Mouse (Mus musculus): ENCODE measurements around the gene Nup88. TPM values are rescaled to one million over a fixed set of nuclear protein-coding genes. Genes with fewer than 3 reads are reported as not detected.
A peak's percentile ranks its signal among the peaks of the same experiment; 100 is the strongest.

Nup88 gene
- total RNA-seq (2021): 10 to 100 TPM; 60.7 to 69.2 TPM
- long read RNA-seq, transcript Nup88-202 (17 exons, 2,389 nt): major isoform, 20 of 54 reads
- long read RNA-seq, transcript Nup88-203 (17 exons, 2,453 nt): minor isoform, 12 of 54 reads
- long read RNA-seq, partial matches to known transcripts: 3 of 54 reads
- long read RNA-seq, other reads (novel, unspliced or antisense): 18 of 54 reads

DNA sequence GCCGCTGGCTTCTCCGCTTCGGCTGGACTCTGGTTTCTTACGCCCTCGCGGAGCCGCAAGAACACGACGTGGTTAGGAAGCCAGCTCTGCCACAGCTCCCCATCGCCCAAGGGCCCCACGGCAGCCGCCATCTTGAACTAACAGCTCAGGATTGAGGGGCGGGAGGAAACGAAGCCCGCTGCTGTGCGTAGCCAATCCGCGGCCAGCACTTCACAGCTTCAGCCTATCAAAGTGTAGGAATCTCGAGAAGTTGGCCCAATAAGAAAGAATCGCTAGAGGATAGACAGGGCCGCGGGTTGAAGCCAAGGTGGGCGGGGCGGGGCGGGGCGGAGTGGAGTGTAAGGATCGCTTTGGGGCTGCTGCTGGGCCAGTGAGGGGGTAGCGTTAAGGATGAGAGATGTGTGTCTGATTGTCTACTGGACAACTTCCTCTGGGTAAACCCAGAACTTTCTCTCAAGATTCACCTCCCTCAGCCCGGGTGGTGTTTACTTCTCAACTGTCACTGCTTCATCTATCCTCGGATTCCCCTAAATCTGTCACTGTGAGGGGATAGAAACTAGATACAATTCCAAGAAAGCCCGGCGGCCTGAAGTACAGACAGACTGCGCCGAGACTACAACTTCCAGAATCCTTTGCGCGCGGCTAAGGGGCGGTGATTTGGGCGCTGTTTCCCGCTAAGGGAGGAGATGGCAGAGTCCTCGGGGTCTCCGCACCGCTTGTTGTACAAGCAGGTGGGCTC is at the start of gene Nup88, which contains the start of gene Rpain:
TSS of gene Nup88 (minus strand) at position 153 of the 739 bp plus-strand sequence.
TSS of gene Rpain (plus strand) at position 393 of the 739 bp plus-strand sequence.
- DNase-seq (ENCODE audit: low spot score in 2 of 2): peak; percentile 91 to 94

GRCm38 (mm10) chr11:71018416-71019200 is 48.8 kb upstream of the Nup88 start:
- no peak for DNase-seq (ENCODE audit: low spot score in 2 of 2)

GRCm38 (mm10) chr11:71017051-71017450 is 47.3 kb upstream of the Nup88 start:
- no peak for DNase-seq (ENCODE audit: low spot score in 2 of 2)

GRCm38 (mm10) chr11:71012743-71013142 is 43.0 kb upstream of the Nup88 start:
- no peak for DNase-seq (ENCODE audit: low spot score in 2 of 2)

DNA sequence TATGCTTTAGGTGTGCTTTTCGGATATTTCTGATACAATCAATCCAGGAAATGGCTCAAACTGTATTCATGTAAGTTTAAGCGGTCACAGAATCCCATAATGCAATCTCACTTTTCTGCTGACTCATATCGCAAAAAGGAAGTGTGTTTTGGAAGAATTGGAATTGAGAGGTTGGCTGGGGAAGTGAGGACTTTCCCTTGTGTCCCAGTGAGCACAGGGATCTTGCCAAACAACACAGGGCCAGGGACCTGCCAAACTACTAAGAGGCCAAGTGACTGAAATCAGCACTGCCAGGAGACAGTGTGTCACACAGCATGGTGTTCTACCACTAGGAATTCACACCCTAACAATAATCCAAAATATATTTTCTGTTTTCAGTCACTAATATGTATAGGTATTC is 38.5 kb upstream of the Nup88 start:
- DNase-seq (ENCODE audit: low spot score in 2 of 2): no peak

- no peak for DNase-seq (ENCODE audit: low spot score in 2 of 2)
Observed at GRCm38 (mm10) chr11:71007831-71008230, 38.1 kb upstream of the Nup88 start.

DNA sequence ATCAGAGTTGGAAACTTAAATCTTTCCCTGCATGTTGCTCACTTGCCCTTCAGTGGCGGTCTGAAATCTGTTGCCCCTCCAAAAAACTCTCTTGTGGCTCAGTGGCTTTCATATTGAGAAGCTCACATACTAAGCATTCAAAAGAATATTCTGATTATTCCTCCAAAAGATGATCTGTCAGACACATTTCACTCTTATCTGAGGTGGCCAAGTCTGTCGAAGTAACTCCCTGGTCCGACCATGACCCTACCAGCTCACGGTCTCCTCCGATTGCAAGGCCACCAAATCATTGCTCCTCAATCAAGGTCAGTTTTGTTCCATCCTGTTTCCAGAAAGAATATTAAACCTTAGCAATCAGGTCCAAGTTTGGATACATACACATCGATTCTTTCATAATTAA is 37.3 kb upstream of the Nup88 start:
- no peak for DNase-seq (ENCODE audit: low spot score in 2 of 2)

DNA sequence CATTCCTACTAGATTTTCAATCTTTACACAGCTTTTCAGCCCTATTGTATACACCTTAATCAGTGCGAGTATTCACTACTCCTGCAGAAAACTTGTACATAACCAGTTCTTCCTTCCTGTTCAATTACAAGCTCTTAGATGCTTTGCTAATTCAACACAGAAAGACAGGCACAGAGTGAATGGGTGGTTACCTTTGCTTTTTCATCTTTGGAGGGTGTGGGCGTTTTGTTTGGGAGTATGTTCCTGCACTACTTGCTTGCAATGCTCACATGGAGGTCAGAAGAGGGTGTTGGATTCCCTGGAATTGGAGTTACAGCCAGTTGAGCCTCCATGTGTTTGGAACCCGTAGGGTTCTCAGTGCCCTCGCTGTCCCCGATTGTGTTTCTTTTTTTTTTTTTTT is 35.3 kb upstream of the Nup88 start:
- DNase-seq (ENCODE audit: low spot score in 2 of 2): no peak

DNA sequence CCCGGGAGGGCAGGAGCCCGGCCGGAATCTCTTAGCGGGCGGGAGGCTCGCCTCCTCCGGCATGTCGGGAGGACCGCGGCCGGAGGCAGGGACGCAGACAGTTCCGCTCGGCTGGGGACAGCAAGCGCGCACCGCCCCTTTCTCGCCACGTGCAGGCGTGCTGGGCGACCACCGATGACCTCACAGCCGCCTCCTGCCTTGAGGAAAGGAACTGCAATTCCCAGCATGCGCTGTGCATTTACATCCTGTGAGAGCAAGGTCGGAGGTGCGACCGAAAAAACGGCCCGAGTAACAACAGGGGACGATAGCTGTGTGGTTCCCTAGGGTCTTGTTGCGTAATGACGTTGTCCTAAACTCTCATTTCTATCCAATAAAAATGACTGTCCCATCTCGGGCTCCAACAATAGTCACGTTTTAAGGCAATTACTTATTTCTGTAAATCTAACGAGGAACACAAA is 34.6 kb upstream of the Nup88 start, which contains the start of gene Dhx33:
TSS of gene Dhx33 (minus strand) at position 122 of the 458 bp plus-strand sequence.
- DNase-seq (ENCODE audit: low spot score in 2 of 2): peak; percentile 96 to 97

DNA sequence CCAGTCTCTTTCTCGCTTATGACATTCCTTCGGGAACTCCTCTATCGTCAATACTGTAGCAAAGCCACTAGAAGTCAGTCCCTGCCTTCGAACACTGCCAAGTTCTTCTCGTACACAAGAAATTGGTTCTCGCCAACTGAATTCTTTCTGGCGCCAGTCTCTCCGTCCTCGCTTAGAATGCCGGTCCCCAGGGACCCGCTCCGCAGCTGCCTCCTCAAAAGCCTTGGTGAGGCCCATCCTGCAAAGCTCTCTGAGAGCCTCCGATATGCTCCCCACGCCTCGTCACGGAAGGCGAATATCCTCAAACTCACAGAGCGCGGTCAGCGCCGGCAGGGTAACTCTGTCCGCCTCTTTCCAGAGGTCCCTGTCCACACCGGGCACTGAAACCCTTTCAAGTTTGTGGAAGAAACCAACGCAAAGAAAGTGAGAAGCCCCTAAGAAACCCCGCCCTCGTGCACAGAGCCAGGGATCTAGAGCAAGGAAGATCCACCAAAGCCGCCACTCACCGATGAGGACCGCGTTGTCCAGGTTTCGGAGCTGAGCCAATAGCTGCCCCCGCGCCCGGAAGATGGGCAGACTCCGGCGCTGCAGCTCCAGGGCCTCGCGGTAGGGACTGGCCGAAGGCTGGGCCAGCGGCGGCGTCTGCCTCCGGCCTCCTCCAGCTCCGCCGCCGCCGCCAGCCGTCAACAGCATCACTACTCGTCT is 34.0 kb upstream of the Nup88 start:
- peak in 1 of 2 experiments; percentile 13 for DNase-seq (ENCODE audit: low spot score in 2 of 2)

- DNase-seq (ENCODE audit: low spot score in 2 of 2): no peak
Observed at GRCm38 (mm10) chr11:71001167-71001566, 31.4 kb upstream of the Nup88 start.

- peak; percentile 97 to 98 for DNase-seq (ENCODE audit: low spot score in 2 of 2)
Observed at GRCm38 (mm10) chr11:70982557-70983228, 12.9 kb upstream of the Nup88 start, which contains the start of gene C1qbp. Gene C1qbp, minus strand, starts transcription at chr11:70983026.

DNA sequence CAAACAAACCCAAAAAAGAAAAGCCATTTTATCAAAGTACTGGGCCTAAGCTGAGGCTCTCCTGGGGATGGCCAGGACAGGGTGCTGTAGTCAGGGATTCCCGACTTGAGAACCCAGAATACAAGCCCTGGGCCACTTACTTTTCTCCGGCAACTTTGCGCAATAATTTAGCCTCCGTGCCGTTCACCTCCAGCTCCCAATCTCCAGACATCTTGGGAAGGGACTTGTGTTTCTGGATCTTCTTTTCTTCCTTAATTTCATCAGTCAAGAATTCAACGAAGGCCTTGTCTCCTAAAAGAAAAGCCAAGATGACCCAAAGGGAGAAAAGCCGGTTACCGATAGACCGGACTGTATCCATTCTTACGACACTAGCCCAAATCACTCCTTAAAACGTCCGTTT is 12.3 kb upstream of the Nup88 start:
- no peak for DNase-seq (ENCODE audit: low spot score in 2 of 2)

DNA sequence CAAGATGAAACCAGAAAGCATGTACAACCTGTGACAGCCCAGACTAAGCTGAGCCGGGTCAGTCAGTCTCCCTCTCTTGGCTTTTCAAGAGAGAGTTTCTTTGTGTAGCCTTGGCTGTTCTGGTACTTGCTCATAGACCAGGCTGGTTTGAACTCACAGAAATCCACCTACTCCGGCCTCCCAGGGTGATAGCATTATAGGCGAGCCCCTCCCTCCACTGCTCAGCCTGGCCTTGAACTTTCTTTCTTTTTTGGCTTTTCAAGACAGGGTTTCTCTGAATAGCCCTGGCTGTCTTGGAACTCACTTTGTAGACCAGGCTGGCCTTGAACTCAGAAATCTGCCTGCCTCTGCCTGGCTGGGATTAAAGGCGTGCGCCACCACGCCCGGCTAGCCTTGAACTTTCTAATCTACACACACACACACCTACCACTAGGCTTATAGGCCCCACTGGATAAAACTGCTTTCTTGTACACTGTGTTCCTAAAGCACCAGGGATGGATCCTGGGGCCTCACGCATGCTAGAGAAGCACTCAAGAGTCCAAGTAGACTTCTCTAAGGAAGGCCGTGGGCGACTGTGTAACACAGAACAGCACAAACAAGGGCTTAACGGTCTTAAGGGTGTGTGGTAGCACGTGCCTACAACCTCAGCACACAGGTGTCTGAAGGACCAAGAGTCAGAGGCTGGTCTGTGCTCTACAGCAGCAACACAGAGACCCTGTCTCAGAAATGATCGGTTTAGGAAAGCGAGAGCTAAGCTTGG is 11.2 kb upstream of the Nup88 start:
- no peak for DNase-seq (ENCODE audit: low spot score in 2 of 2)

GRCm38 (mm10) chr11:70980232-70980631 is 10.5 kb upstream of the Nup88 start:
- no peak for DNase-seq (ENCODE audit: low spot score in 2 of 2)

DNA sequence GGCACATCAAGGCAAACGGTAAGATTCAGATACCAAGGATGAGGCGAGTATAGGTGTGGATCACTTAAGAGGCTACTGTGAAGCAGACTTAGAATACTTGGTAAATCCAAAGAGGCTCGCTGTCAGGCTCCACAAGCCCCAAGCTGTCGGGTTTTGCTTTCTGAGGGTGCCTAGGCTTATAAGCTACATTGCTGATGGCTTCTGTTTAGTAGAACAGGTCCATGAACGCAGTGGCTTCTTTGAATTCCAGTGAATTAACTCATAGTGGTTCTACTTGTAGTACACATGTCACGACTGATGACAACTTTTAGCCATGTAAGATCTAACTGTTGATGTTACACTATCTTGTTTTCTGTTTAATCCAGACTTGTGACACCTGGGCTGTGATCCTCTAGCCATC is 7.5 kb upstream of the Nup88 start:
- no peak for DNase-seq (ENCODE audit: low spot score in 2 of 2)

- no peak for DNase-seq (ENCODE audit: low spot score in 2 of 2)
Observed at GRCm38 (mm10) chr11:70975193-70975592, 5.4 kb upstream of the Nup88 start.

DNA sequence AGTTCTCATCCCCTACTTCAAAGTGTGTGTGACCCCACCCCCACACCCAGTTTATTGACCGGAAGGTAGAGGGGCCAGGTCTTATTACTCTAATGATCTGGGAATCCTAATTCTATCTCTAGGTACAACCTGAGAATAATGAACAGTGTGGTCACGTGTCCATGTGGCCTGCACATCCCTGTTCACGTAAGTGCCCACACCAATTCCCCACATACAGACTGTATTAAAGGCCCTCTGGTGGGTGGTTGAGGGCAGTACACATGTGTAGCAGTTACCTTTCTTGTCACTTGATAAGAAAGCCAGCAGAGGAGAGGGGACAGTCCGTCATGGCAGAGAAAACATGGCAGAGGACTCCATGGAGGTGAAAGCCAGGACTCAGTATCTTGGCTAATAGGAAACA is 4.2 kb upstream of the Nup88 start:
- DNase-seq (ENCODE audit: low spot score in 2 of 2): no peak

DNA sequence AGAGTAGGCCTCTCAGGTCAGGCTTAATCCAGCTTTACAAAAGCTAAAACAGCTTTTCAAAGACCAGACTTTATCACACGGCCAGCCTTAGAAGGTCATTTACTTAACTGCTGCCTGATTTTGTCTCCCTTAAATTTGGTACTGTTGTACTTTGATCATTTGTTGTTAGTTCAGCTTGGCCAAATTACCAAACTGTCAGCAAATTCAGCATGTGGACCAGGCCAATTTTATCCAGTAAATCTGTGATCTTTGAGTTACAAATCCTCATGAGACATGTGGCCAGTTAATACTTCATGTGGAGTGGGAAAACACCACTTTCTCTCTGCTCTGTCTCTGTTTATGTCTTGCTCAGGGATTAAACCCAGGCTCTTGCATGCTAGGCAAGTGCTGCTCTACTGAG is 2.8 kb upstream of the Nup88 start:
- no peak for DNase-seq (ENCODE audit: low spot score in 2 of 2)
